30 mouse cellular contexts compared by ENCODE assay signal in genomic region chr1:128462389-128462788, GRCm38 (mm10). TPM values are rescaled to one million over a fixed set of nuclear protein-coding genes. Genes with fewer than 3 reads are reported as not detected.
DNase-seq lines count a peak whose midpoint lies in the region; ATAC-seq and TF ChIP-seq lines count a peak whose summit lies in the region.
"Had no signal": no experiment of that assay in that cellular context is flagged by ENCODE, and none has a peak within 500 bp of the region (broad histone marks: within the 10 kb centered on the region; RNA-seq: fewer than 3 reads in every experiment).

No protein-coding gene starts in this region.

- no peak overlapping the region for H3K4me2 ChIP-seq in stomach, postnatal 0 days (replicated peaks; ENCODE audit: low read depth)
- H3K4me2 ChIP-seq: embryonic facial prominence, embryonic 13.5 days; forebrain, embryonic 13.5 days; heart, embryonic 13.5 days; hindbrain, embryonic 14.5 days had no signal

- TF ChIP-seq CTCF in stomach, postnatal 0 days (IDR thresholded peaks at IDR 0.05; ENCODE audit: low read depth): no peak

- no peaks in the 10 kb centered on the region for H3K27me3 ChIP-seq in stomach, postnatal 0 days (ENCODE audit: control insufficient read depth, insufficient read depth, low read length)
- H3K27me3 ChIP-seq: embryonic facial prominence, embryonic 13.5 days; forebrain, embryonic 13.5 days; heart, embryonic 13.5 days had no signal

- in situ Hi-C loops in ES-E14 (cut with MboI; ENCODE audit: low sequenced_read_pairs in 2 of 2, unreplicated experiment in 2 of 2): no loop called here

- H3K36me3 ChIP-seq in ES-E14 (ENCODE audit: control insufficient read depth, insufficient read depth, low read length, poor library complexity, severe bottlenecking): no peaks in the 10 kb centered on the region
- H3K36me3 ChIP-seq in stomach, postnatal 0 days (ENCODE audit: control insufficient read depth, insufficient read depth, low read length): no peaks in the 10 kb centered on the region
- H3K36me3 ChIP-seq: embryonic facial prominence, embryonic 10.5 days; embryonic facial prominence, embryonic 13.5 days; G1E; heart, embryonic 10.5 days; heart, embryonic 13.5 days had no signal

- no peak for TF ChIP-seq EP300 in stomach, postnatal 0 days (optimal IDR thresholded peaks at IDR 0.05)

- 66% methylated on average over 3 of the region's 3 CpGs for WGBS in stomach, postnatal 0 days

- H3K4me1 ChIP-seq in ES-E14 (ENCODE audit: control insufficient read depth in 2 of 2, insufficient read depth in 2 of 2, low read length in 2 of 2, poor library complexity in 1 of 2): peaks cover 0 to 6% of the 10 kb centered on the region in 2 experiments; a peak in 2 of 4 replicates
- no peaks in the 10 kb centered on the region for H3K4me1 ChIP-seq in stomach, postnatal 0 days (replicated peaks; ENCODE audit: control insufficient read depth, insufficient read depth)
- H3K4me1 ChIP-seq: embryonic facial prominence, embryonic 13.5 days had no signal

- peak; percentile 57 for ATAC-seq in granulocyte monocyte progenitor cell, adult 5-6 weeks (replicated peaks; ENCODE audit: poor library complexity, severe bottlenecking)
- no peak for ATAC-seq in stomach, postnatal 0 days (ENCODE audit: low FRiP score, low TSS enrichment)
- ATAC-seq: forebrain, embryonic 13.5 days; forebrain, embryonic 16.5 days; hindbrain, postnatal 0 days; inflammation-experienced regulatory T-cells, adult 6 months; Patski had no signal

- no peaks in the 10 kb centered on the region for H3K9me3 ChIP-seq in ES-E14 (ENCODE audit: control insufficient read depth, insufficient read depth, low read depth, low read length)
- no peaks in the 10 kb centered on the region for H3K9me3 ChIP-seq in stomach, postnatal 0 days (ENCODE audit: control insufficient read depth, low read length)
- H3K9me3 ChIP-seq: embryonic facial prominence, embryonic 10.5 days; embryonic facial prominence, embryonic 13.5 days; forebrain, embryonic 13.5 days; G1E; heart, embryonic 10.5 days; heart, embryonic 13.5 days had no signal

- peak; percentile 52 for DNase-seq in heart, adult 11 months
- no peak for DNase-seq in heart, adult 18-20 months
- no peak for DNase-seq in ES-E14 (ENCODE audit: low read depth, low spot score)
- DNase-seq in stomach, postnatal 0 days (ENCODE audit: low spot score): no peak
- DNase-seq in layer of hippocampus, adult 9-11 months: no peak
- DNase-seq: adrenal gland, postnatal 10 days; adrenal gland, postnatal 36 days; cerebellum, adult 11 months; cerebellum, adult 2 months; cerebellum, adult 9-11 months; cerebellum, postnatal 25 days; embryo, embryonic 11 days; gastrocnemius, postnatal 10 days; gastrocnemius, postnatal 36 days; heart, adult 2 months; heart, postnatal 14 days; heart, postnatal 4 days had no signal

- H3K4me3 ChIP-seq in ES-E14 (ENCODE audit: insufficient read depth in 1 of 2, low read depth in 1 of 2, low read length in 2 of 2, poor library complexity in 1 of 2, severe bottlenecking in 1 of 2): no peak overlapping the region
- no peak overlapping the region for H3K4me3 ChIP-seq in stomach, postnatal 0 days (ENCODE audit: low read depth, low read length)
- H3K4me3 ChIP-seq: embryonic facial prominence, embryonic 10.5 days; embryonic facial prominence, embryonic 13.5 days; erythroblast, embryonic 14.5 days; forebrain, embryonic 13.5 days; heart, adult 2 months; heart, embryonic 10.5 days; heart, embryonic 13.5 days had no signal

- H3K27ac ChIP-seq in ES-E14 (ENCODE audit: insufficient read depth, low read depth, low read length, poor library complexity, severe bottlenecking): no peak overlapping the region
- no peak overlapping the region for H3K27ac ChIP-seq in stomach, postnatal 0 days (replicated peaks)
- H3K27ac ChIP-seq: embryonic facial prominence, embryonic 10.5 days; embryonic facial prominence, embryonic 13.5 days; forebrain, embryonic 13.5 days; heart, adult 2 months; heart, embryonic 10.5 days; heart, embryonic 13.5 days; hindbrain, embryonic 14.5 days; hindbrain, postnatal 0 days had no signal

- 0 out of 2 replicates have a peak overlapping the region, but pooled peaks have one; percentile 11 for H3K9ac ChIP-seq in ES-E14 (ENCODE audit: insufficient read depth, low read depth, low read length, poor library complexity, severe bottlenecking)
- H3K9ac ChIP-seq in stomach, postnatal 0 days (ENCODE audit: low read length): no peak overlapping the region
- H3K9ac ChIP-seq: embryonic facial prominence, embryonic 13.5 days; forebrain, embryonic 13.5 days; heart, embryonic 13.5 days; hindbrain, embryonic 14.5 days had no signal

TF ChIP-seq in ES-E14, 5 proteins besides CTCF, POLR2A, EP300 and RAD21:
- TF ChIP-seq CHD2 (IDR thresholded peaks at IDR 0.05; ENCODE audit: low read depth, low read length) (no peak), MAFK (IDR thresholded peaks at IDR 0.05; ENCODE audit: insufficient read depth, low read depth, low read length) (no peak), HCFC1 (IDR thresholded peaks at IDR 0.05; ENCODE audit: borderline replicate concordance, insufficient read depth, low read length) (no peak), ZNF384 (IDR thresholded peaks at IDR 0.05; ENCODE audit: low read depth, low read length) (no peak), ZC3H11A (IDR thresholded peaks at IDR 0.05; ENCODE audit: borderline replicate concordance, low read depth, low read length) (no peak)
TF ChIP-seq in ES-E14: peak in this region for 0.

RNA-seq across cellular contexts. Expression of gene Dars, which starts 45.2 kb away (rescaled TPM):
- 10 to 100 TPM; 69.2 to 71.5 TPM for total RNA-seq in heart, adult 18-20 months (2021)
- total RNA-seq in ES-E14 (2012; rRNA removed): 57.3 and 85.9 TPM in 2 replicates
- 170 and 189 TPM in 2 replicates for total RNA-seq in granulocyte monocyte progenitor cell, adult 5-6 weeks (2014; fragmentation: Nextera tagmentation)
- 304 and 334 TPM in 2 replicates for total RNA-seq in granulocyte monocyte progenitor cell, adult 5-6 weeks (2017)
- polyA plus RNA-seq in stomach, postnatal 0 days (2015; fragmentation: Nextera tagmentation; extraction: Ambion mirVana): 85.7 and 89.9 TPM in 2 replicates
